Mouse (Mus musculus) left cerebral cortex, adult 6 months (tissue): ENCODE measurements around the gene Gm5414. TPM values are rescaled to one million over a fixed set of nuclear protein-coding genes. Genes with fewer than 3 reads are reported as not detected.

Experiments
- long read RNA-seq, 2 experiments: library from polyadenylated mRNA; unstranded; transcript quantifications; one replicate each; pipeline ENCODE4 v2.0.0; 2019 to 2020
- polyA plus RNA-seq: library from polyadenylated mRNA; unstranded; fragments of <200 nt; fragmentation: Nextera tagmentation; gene quantifications from 2 replicates; pipeline ENCODE4 v1.2.3, GENCODE M21; 2021

The Gm5414 gene
- not detected in 2 replicates for polyA plus RNA-seq
- long read RNA-seq, experiment 1 = 0 reads
- long read RNA-seq, experiment 2 = 0 reads

GRCm38 (mm10) chr15:101627884-101628283, at the start of gene Gm5414:
TSS of gene Gm5414 (minus strand) at chr15:101628188.

GRCm38 (mm10) chr15:101647280-101647679, 19.3 kb upstream of the Gm5414 start, which contains the start of gene Gm5478:
TSS of gene Gm5478 (minus strand) at chr15:101647380.

Other genes with a start within 250 kb of the Gm5414 start
- gene Krt7, start 217.1 kb downstream of the Gm5414 start, polyA plus RNA-seq = 0.04 TPM in 1 of 2 replicates, not detected in the other
- 0.09 TPM in 1 of 2 replicates, not detected in the other for gene Krt87, start 189.4 kb downstream of the Gm5414 start, polyA plus RNA-seq
- gene Krt88, start 180.4 kb downstream of the Gm5414 start, polyA plus RNA-seq = not detected in 2 replicates
- gene Krt81, start 164.4 kb downstream of the Gm5414 start, polyA plus RNA-seq = not detected in 2 replicates
- gene Krt86, start 154.7 kb downstream of the Gm5414 start, polyA plus RNA-seq = not detected in 2 replicates
- not detected in 2 replicates for gene Krt83, start 136.7 kb downstream of the Gm5414 start, polyA plus RNA-seq
- not detected in 2 replicates for gene Gm49425, start 110.9 kb downstream of the Gm5414 start, polyA plus RNA-seq
- not detected in 2 replicates for gene Krt84, start 95.4 kb downstream of the Gm5414 start, polyA plus RNA-seq
- not detected in 2 replicates for gene Krt82, start 77.5 kb downstream of the Gm5414 start, polyA plus RNA-seq
- not detected in 2 replicates for gene Krt90, start 65.2 kb downstream of the Gm5414 start, polyA plus RNA-seq
- gene Krt75, start 54.3 kb downstream of the Gm5414 start, polyA plus RNA-seq = not detected in 2 replicates
- not detected in 2 replicates for gene Gm5478, start 19.2 kb upstream of the Gm5414 start, polyA plus RNA-seq
- not detected in 2 replicates for gene Krt6b, start 52.1 kb upstream of the Gm5414 start, polyA plus RNA-seq
- gene Krt6a, start 66.1 kb upstream of the Gm5414 start, polyA plus RNA-seq = not detected in 2 replicates
- gene Krt5, start 84.7 kb upstream of the Gm5414 start, polyA plus RNA-seq = not detected in 2 replicates
- not detected in 2 replicates for gene Krt71, start 114.9 kb upstream of the Gm5414 start, polyA plus RNA-seq
- not detected in 2 replicates for gene Krt72, start 158.3 kb upstream of the Gm5414 start, polyA plus RNA-seq
- gene Krt73, start 174.2 kb upstream of the Gm5414 start, polyA plus RNA-seq = 0.33 and 0.61 TPM in 2 replicates
- gene Krt2, start 190.0 kb upstream of the Gm5414 start, polyA plus RNA-seq = 0.10 and 0.15 TPM in 2 replicates
- gene Krt1, start 222.6 kb upstream of the Gm5414 start, polyA plus RNA-seq = 1.9 and 3.6 TPM in 2 replicates
- gene Krt77, start 241.5 kb upstream of the Gm5414 start, polyA plus RNA-seq = 2.5 and 3.3 TPM in 2 replicates